Mouse (Mus musculus) heart, embryonic 15.5 days (tissue): ENCODE results near the gene Arid5b. TPM values are rescaled to one million over a fixed set of nuclear protein-coding genes. Genes with fewer than 3 reads are reported as not detected.

Experiments
- ATAC-seq: fragments of 200-750 bp; cut with Nextera tagmentation; replicated peaks from 2 replicates; pipeline ENCODE4 v1.8.0; 2017; ENCODE audit warnings: low read depth, moderate TSS enrichment; ENCODE audit not compliant: insufficient number of reproducible peaks, insufficient read depth, low FRiP score
- H3K27ac ChIP-seq: fragments of 300-500 bp; sonication (generic); 2 replicates; pipeline ENCODE4 v1.5.1; 2015; ENCODE audit warnings: mild to moderate bottlenecking, inconsistent platforms
- H3K27me3 ChIP-seq: fragments of 300-500 bp; sonication (generic); 2 replicates; pipeline ENCODE4 v1.6.1; 2015; ENCODE audit warnings: inconsistent platforms
- H3K36me3 ChIP-seq: fragments of 300-500 bp; sonication (generic); 2 replicates; pipeline ENCODE4 v1.6.1; 2015; ENCODE audit warnings: mild to moderate bottlenecking, inconsistent platforms
- H3K4me1 ChIP-seq: fragments of 300-500 bp; sonication (generic); replicated peaks from 2 replicates; pipeline ENCODE4 v1.6.1; 2015; ENCODE audit warnings: inconsistent platforms
- H3K4me2 ChIP-seq: fragments of 300-500 bp; sonication (generic); 2 replicates; pipeline ENCODE4 v1.6.1; 2015; ENCODE audit warnings: inconsistent platforms, mild to moderate bottlenecking, moderate library complexity
- H3K4me3 ChIP-seq: fragments of 300-500 bp; sonication (generic); 2 replicates; pipeline ENCODE4 v1.5.1; 2015; ENCODE audit warnings: mild to moderate bottlenecking, inconsistent platforms
- H3K9ac ChIP-seq: fragments of 300-500 bp; sonication (generic); 2 replicates; pipeline ENCODE4 v1.6.1; 2015; ENCODE audit warnings: mild to moderate bottlenecking, inconsistent platforms
- H3K9me3 ChIP-seq: fragments of 300-500 bp; sonication (generic); replicated peaks from 2 replicates; pipeline ENCODE4 v1.6.1; 2016; ENCODE audit warnings: inconsistent platforms
- WGBS: fragments of 180-500 bp; shearing (Covaris S2); methylation state at CpG from one replicate; pipeline ENCODE4 v1.1.7; 2015; ENCODE audit warnings: mixed read lengths; 5-methylcytosine and 5-hydroxymethylcytosine counted together
- polyA plus RNA-seq: library from polyadenylated mRNA; unstranded; fragments of >200 nt; fragmentation: Nextera tagmentation; extraction: Ambion mirVana; gene quantifications from 2 replicates; pipeline ENCODE4 v1.2.1, GENCODE M21; 2015

The Arid5b gene
- polyA plus RNA-seq, 1 experiment from 2014 or later = 21.5 TPM

- Histone ChIP-seq H3K4me3 (no peak overlapping the region), H3K4me2 (no peak overlapping the region), H3K4me1 (peaks cover 34% of the 10 kb centered on the region), H3K9ac (no peak overlapping the region), H3K36me3 (peaks cover 22% of the 10 kb centered on the region), H3K27ac (peak overlapping the region; percentile 3; the same call in 1 of the 2 replicates), H3K9me3 (no peaks in the 10 kb centered on the region), H3K27me3 (no peaks in the 10 kb centered on the region)
- no peak for ATAC-seq
- WGBS = 68% methylated on average over 4 of the region's 4 CpGs
Observed at GRCm38 (mm10) chr10:68091840-68092239, 186.7 kb downstream of the Arid5b start.

GRCm38 (mm10) chr10:68091011-68091410 lies 187.5 kb downstream of the Arid5b start:
- Histone ChIP-seq H3K9me3 (no peaks in the 10 kb centered on the region), H3K9ac (no peak overlapping the region), H3K4me2 (peak overlapping the region; percentile 1; the same call in 1 of the 2 replicates), H3K36me3 (peaks cover 13% of the 10 kb centered on the region; the same call in 1 of the 2 replicates), H3K27ac (peak overlapping the region; percentile 75), H3K4me1 (peaks cover 34% of the 10 kb centered on the region), H3K4me3 (no peak overlapping the region), H3K27me3 (no peaks in the 10 kb centered on the region)
- 31% methylated on average over 11 of the region's 11 CpGs for WGBS
- ATAC-seq = no peak

- Histone ChIP-seq H3K9me3 (no peaks in the 10 kb centered on the region), H3K27me3 (no peaks in the 10 kb centered on the region), H3K36me3 (peaks cover 11% of the 10 kb centered on the region; the same call in 1 of the 2 replicates), H3K4me3 (no peak overlapping the region), H3K27ac (peak overlapping the region; percentile 75), H3K4me1 (peaks cover 34% of the 10 kb centered on the region), H3K4me2 (no peak overlapping the region), H3K9ac (no peak overlapping the region)
- 52% methylated on average over 3 of the region's 3 CpGs for WGBS
- ATAC-seq = no peak
Observed at GRCm38 (mm10) chr10:68090544-68090943, 188.0 kb downstream of the Arid5b start.

- Histone ChIP-seq H3K27ac (peak overlapping the region; percentile 91), H3K27me3 (no peaks in the 10 kb centered on the region), H3K4me3 (no peak overlapping the region), H3K4me1 (peaks cover 31% of the 10 kb centered on the region), H3K9ac (no peak overlapping the region), H3K9me3 (no peaks in the 10 kb centered on the region), H3K36me3 (peaks cover 11% of the 10 kb centered on the region; the same call in 1 of the 2 replicates), H3K4me2 (peak overlapping the region; percentile 41; the same call in 1 of the 2 replicates)
- peak; percentile 88 for ATAC-seq
- 7% methylated on average over 4 of the region's 4 CpGs for WGBS
Observed at GRCm38 (mm10) chr10:68090197-68090535, 188.4 kb downstream of the Arid5b start.

- 54% methylated on average over 15 of the region's 15 CpGs for WGBS
Observed at GRCm38 (mm10) chr10:68089435-68090196, 188.9 kb downstream of the Arid5b start.

GRCm38 (mm10) chr10:68087722-68088121 lies 190.8 kb downstream of the Arid5b start:
- no peaks in the 10 kb centered on the region for H3K36me3 ChIP-seq
- no peaks in the 10 kb centered on the region for H3K27me3 ChIP-seq
- H3K9ac ChIP-seq = no peak overlapping the region
- peaks cover 25% of the 10 kb centered on the region for H3K4me1 ChIP-seq
- H3K9me3 ChIP-seq = no peaks in the 10 kb centered on the region
- H3K27ac ChIP-seq = no peak overlapping the region
- H3K4me2 ChIP-seq = no peak overlapping the region
- WGBS = 73% methylated on average over 3 of the region's 3 CpGs
- H3K4me3 ChIP-seq = no peak overlapping the region
- ATAC-seq = no peak

More at GRCm38 (mm10) chr10:68089435-68090196, 188.9 kb downstream of the Arid5b start:
- Histone ChIP-seq H3K36me3 (peaks cover 6% of the 10 kb centered on the region; the same call in 1 of the 2 replicates), H3K4me3 (no peak overlapping the region), H3K4me2 (peak overlapping the region; percentile 41; the same call in 1 of the 2 replicates), H3K9me3 (no peaks in the 10 kb centered on the region), H3K4me1 (peaks cover 25% of the 10 kb centered on the region), H3K27me3 (no peaks in the 10 kb centered on the region), H3K9ac (no peak overlapping the region), H3K27ac (peak overlapping the region; percentile 91)
- ATAC-seq = no peak

- H3K4me3 ChIP-seq = no peak overlapping the region
- 70% methylated on average over 4 of the region's 4 CpGs for WGBS
- no peak overlapping the region for H3K9ac ChIP-seq
- no peaks in the 10 kb centered on the region for H3K9me3 ChIP-seq
- H3K27ac ChIP-seq = peak overlapping the region; percentile 8; the same call in 1 of the 2 replicates
- ATAC-seq = no peak
- H3K36me3 ChIP-seq = no peaks in the 10 kb centered on the region
- no peaks in the 10 kb centered on the region for H3K27me3 ChIP-seq
- no peak overlapping the region for H3K4me2 ChIP-seq
- peaks cover 25% of the 10 kb centered on the region for H3K4me1 ChIP-seq
Observed at GRCm38 (mm10) chr10:68086973-68087372, 191.6 kb downstream of the Arid5b start.

- H3K4me1 ChIP-seq = peaks cover 17% of the 10 kb centered on the region
- 77% methylated on average over 4 of the region's 4 CpGs for WGBS
- H3K36me3 ChIP-seq = no peaks in the 10 kb centered on the region
- ATAC-seq = no peak
- no peaks in the 10 kb centered on the region for H3K9me3 ChIP-seq
- no peak overlapping the region for H3K27ac ChIP-seq
- H3K27me3 ChIP-seq = no peaks in the 10 kb centered on the region
- no peak overlapping the region for H3K4me3 ChIP-seq
- H3K9ac ChIP-seq = no peak overlapping the region
- H3K4me2 ChIP-seq = no peak overlapping the region
Observed at GRCm38 (mm10) chr10:68085574-68085973, 193.0 kb downstream of the Arid5b start.

GRCm38 (mm10) chr10:68081712-68082111 lies 196.8 kb downstream of the Arid5b start:
- Histone ChIP-seq H3K9me3 (no peaks in the 10 kb centered on the region), H3K4me2 (no peak overlapping the region), H3K4me3 (no peak overlapping the region), H3K4me1 (peaks cover 12% of the 10 kb centered on the region), H3K9ac (no peak overlapping the region), H3K27me3 (no peaks in the 10 kb centered on the region), H3K27ac (no peak overlapping the region), H3K36me3 (no peaks in the 10 kb centered on the region)
- WGBS = 38% methylated on average over 6 of the region's 6 CpGs
- ATAC-seq = 0 out of 2 replicates have a peak, but pooled peaks have one; percentile 22

- no peaks in the 10 kb centered on the region for H3K9me3 ChIP-seq
- 65% methylated on average over 10 of the region's 10 CpGs for WGBS
- H3K4me1 ChIP-seq = peaks cover 12% of the 10 kb centered on the region
- H3K27ac ChIP-seq = no peak overlapping the region
- no peaks in the 10 kb centered on the region for H3K27me3 ChIP-seq
- no peaks in the 10 kb centered on the region for H3K36me3 ChIP-seq
- H3K9ac ChIP-seq = no peak overlapping the region
- no peak overlapping the region for H3K4me3 ChIP-seq
- no peak overlapping the region for H3K4me2 ChIP-seq
- ATAC-seq = no peak
Observed at GRCm38 (mm10) chr10:68079910-68080670, 198.4 kb downstream of the Arid5b start.

- Histone ChIP-seq H3K36me3 (no peaks in the 10 kb centered on the region), H3K9ac (no peak overlapping the region), H3K27me3 (no peaks in the 10 kb centered on the region), H3K27ac (no peak overlapping the region), H3K9me3 (no peaks in the 10 kb centered on the region), H3K4me1 (peaks cover 12% of the 10 kb centered on the region), H3K4me3 (no peak overlapping the region), H3K4me2 (no peak overlapping the region)
- ATAC-seq = no peak
- WGBS = 99% methylated on average over 3 of the region's 3 CpGs
Observed at GRCm38 (mm10) chr10:68078708-68079107, 199.8 kb downstream of the Arid5b start.
